Mouse (Mus musculus) heart, postnatal 10 days (tissue): ENCODE measurements at regions not wholly inside any gene's neighbourhood (a gene's known extent, or its start where the extent isn't known, plus 50 kb on each side); places are given as distances from the start of the nearest gene placed in this dataset.

ENCODE experiments used
- DNase-seq, 2 experiments: peaks; one replicate each; pipeline ENCODE4 v3.0.0; 2021
- intact Hi-C: fragments of 180-260 bp; cut with DNase I; formaldehyde crosslinking; loops from one replicate; pipeline ENCODE4 v1.15.1; 2025

DNA sequence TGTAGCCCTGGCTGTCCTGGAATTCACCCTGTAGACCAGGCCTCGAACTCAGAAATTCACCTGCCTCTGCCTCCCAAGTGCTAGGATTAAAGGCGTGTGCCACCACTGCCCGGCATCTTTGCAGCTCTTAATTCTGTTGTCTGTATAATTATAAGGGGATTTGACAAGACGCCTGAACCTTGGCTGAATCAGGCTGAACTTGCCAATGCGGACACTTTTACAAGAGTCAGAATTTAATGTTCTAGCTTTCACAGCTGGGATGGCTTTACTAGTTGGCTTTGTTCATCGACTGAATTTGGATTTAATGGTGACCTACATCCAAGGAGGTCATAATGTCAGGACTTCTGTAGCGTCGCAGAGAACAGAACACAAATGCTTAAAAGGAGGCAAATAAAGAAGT, 108.3 kb downstream of the Cops8 start:
- DNase-seq: no peak
- intact Hi-C loops: no loop called here
